Mouse (Mus musculus): Measurements from ENCODE around the gene Atp6ap1l.
A peak's percentile ranks its signal among the peaks of the same experiment; 100 is the strongest.

Atp6ap1l gene

GRCm38 (mm10) chr13:90886568-90886983 is 18.6 kb downstream of the Atp6ap1l start:
- DNase-seq (ENCODE audit: low spot score), result peak; percentile 81

- peak; percentile 27 for DNase-seq (ENCODE audit: low spot score)
These were observed 19.2 kb downstream of the Atp6ap1l start for GRCm38 (mm10) chr13:90885856-90886532.

GRCm38 (mm10) chr13:90881727-90882429 is 23.3 kb downstream of the Atp6ap1l start:
- DNase-seq (ENCODE audit: low spot score), result no peak

GRCm38 (mm10) chr13:90871579-90871978 is 33.6 kb downstream of the Atp6ap1l start:
- DNase-seq (ENCODE audit: low spot score), result no peak

GRCm38 (mm10) chr13:90869157-90869556 is 36.0 kb downstream of the Atp6ap1l start:
- no peak for DNase-seq (ENCODE audit: low spot score)

- no peak for DNase-seq (ENCODE audit: low spot score)
These were observed 43.0 kb downstream of the Atp6ap1l start for GRCm38 (mm10) chr13:90862138-90862537.

- DNase-seq (ENCODE audit: low spot score), result no peak
These were observed 44.2 kb downstream of the Atp6ap1l start for GRCm38 (mm10) chr13:90860888-90861431.

- DNase-seq (ENCODE audit: low spot score), result no peak
These were observed 52.2 kb downstream of the Atp6ap1l start for GRCm38 (mm10) chr13:90852727-90853630.

- DNase-seq (ENCODE audit: low spot score), result no peak
These were observed 53.4 kb downstream of the Atp6ap1l start for GRCm38 (mm10) chr13:90851795-90852194.

- no peak for DNase-seq (ENCODE audit: low spot score)
These were observed 61.0 kb downstream of the Atp6ap1l start for GRCm38 (mm10) chr13:90844191-90844590.

- no peak for DNase-seq (ENCODE audit: low spot score)
These were observed 61.7 kb downstream of the Atp6ap1l start for GRCm38 (mm10) chr13:90843412-90843811.

GRCm38 (mm10) chr13:90841213-90841553 is 64.0 kb downstream of the Atp6ap1l start:
- DNase-seq (ENCODE audit: low spot score), result no peak

GRCm38 (mm10) chr13:90840530-90841212 is 64.5 kb downstream of the Atp6ap1l start:
- peak; percentile 86 for DNase-seq (ENCODE audit: low spot score)

- no peak for DNase-seq (ENCODE audit: low spot score)
These were observed 71.4 kb downstream of the Atp6ap1l start for GRCm38 (mm10) chr13:90833641-90834207.
